Mouse (Mus musculus) layer of hippocampus, postnatal 14 days (tissue): ENCODE results near the gene Dmkn. TPM values are rescaled to one million over a fixed set of nuclear protein-coding genes. Genes with fewer than 3 reads are reported as not detected.
"Not testable (repeated sequence)": the region's sequence is repeated elsewhere in the genome, so short reads cannot be mapped to it uniquely, and the experiment has no call there.

Experiments
- DNase-seq, 2 experiments: peaks; one replicate each; pipeline ENCODE4 v3.0.0; 2021 to 2022; ENCODE audit warnings: low spot score in 2 of 2, mixed read lengths in 1 of 2
- total RNA-seq, 2 experiments: library from RNA; stranded (reverse); gene quantifications; 2 replicates each; pipeline ENCODE4 v1.2.3; 2021

Dmkn gene
- total RNA-seq, 2 experiments from 2014 or later: 1.3 to 2.2 TPM

DNA sequence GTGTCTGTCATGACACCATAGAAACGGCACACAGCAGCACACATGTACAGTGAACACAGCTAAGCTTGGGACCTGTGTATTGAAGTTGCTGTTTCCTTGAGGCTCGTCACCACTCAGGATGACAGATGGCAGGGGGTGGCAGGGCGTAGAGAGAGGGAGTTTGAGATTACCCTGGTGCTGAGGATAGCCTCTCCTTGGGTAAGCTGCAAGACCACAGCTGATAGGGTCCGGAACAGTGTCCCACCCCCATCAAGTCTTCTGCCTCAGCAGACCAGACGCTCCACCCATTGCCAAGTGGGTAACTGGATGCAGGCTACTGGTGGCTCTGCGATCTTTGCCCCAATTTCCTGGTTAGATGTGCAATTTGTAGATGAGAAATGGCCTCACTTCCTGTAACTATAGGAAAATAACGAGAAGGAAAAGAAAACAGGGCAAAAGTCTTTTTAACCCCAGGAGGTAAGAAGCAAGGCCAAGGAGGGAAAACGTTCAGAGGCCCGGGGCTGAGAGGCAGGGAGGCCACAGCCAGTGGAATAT lies 48.3 kb downstream of the Dmkn start:
- DNase-seq: no peak

DNA sequence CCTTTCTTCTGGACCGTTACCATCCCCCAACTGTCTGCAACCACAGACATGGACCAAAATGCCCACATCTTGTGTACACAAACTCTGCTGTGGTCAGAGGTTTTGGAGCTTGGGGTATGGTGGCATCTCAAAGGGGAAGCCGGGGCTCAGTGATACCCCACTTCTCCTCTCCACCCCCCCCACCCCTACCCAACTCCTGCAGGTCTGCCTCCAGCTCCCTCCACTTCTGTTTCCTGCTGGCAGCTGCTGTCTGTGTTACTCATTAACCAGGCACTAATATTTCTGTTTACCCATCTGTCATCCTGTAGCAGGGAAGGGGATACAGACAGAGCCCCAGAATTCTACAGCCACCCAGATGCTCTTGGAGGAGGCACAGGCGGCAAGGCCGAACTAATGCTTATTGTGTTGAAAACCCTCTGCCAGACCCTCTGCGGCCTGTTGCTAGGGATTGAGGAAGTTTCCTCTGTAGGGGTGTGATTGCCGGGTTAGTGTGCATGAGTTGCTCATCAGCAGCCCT lies 48.8 kb downstream of the Dmkn start:
- peak; percentile 12 to 20 for DNase-seq

DNA sequence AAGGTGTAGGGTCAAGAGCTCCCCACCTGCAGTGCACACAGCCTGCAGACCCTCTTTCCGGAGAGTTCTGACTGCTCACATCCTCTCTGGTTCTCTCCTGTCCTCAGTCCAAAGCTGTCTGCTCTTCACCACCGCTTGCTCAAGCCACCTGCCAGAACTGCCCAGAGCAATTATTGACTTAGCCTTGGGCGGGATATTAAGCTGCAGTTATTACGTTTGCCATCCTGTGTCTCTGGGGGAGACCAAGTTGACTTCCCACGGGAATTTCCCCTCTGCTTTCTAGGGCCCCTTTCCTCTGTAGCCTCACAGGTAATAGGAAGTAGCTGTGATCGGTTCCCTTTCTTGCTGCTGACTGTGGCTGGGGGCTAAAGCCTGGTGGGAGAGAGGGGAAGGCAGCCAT lies 56.6 kb downstream of the Dmkn start:
- no peak for DNase-seq

DNA sequence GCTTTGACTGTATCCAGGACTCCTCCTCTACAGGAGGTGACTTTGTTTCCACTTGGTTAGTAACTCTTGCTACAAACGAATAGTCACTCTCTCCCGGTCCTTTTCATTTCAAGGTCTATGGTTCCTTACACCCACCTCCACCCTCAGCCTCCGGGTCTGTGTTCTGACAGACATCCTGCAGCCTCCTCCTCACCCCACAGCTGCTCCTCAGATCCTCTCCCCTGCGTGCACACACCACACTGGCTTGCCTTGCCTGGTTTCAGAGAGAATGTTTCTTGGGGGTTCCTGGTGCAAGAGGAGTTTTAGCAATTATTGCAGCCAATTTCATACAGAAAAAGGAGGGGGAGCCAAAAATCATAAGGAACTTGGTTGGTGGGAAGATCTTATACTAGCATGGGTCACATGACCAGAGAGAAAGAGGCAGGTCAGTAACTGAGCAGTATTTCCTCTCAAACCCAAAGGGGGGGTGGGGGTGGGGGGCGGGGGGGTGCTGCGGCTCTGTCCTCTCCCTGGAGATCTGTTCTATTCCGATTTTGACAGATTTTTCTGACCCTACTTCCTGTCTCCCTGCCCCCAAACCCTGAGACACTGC lies 57.4 kb downstream of the Dmkn start:
- no peak for DNase-seq

DNA sequence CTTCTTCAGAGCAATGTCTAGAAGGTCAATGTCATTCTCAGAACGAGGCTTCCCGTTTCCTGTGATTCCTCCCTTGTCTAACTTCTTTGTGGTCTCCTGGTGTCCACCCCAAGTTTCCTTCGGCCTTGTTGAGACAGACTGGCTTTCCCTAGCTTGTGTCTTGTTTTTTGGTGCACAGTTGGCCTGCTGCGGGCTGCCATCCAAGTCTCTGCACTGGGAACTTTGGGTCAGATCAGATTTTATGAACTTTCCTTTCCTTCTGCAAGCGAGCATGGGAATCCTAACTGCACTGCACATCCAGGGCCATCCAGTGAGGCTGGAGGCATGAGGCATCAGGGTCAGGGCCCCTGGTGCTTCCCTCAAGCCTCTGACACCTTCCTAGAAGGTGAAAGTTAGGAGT lies 58.0 kb downstream of the Dmkn start:
- no peak for DNase-seq

DNA sequence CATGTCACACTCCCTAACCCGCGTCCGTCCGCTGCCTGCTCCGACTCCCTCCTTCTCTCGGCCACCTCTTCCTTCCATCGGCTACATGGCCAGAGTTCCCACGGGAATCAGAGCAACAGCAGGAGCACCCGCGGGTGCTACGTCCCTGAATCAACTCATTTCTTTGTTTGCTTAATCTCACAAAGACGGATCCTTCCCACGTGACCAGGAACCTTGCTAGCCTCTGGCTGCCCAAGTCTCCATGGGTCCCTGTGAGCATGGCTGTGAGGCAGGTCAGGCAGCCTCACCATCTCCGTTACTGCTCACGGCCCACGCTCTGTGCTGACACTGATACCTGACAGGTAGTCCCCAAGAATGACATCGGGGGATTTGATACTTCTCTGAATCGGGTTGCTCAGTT lies 60.1 kb downstream of the Dmkn start, which contains the start of gene Ffar2:
Ffar2 (minus strand) TSS at position 101 of the 400 bp plus-strand sequence.
- no peak for DNase-seq

DNA sequence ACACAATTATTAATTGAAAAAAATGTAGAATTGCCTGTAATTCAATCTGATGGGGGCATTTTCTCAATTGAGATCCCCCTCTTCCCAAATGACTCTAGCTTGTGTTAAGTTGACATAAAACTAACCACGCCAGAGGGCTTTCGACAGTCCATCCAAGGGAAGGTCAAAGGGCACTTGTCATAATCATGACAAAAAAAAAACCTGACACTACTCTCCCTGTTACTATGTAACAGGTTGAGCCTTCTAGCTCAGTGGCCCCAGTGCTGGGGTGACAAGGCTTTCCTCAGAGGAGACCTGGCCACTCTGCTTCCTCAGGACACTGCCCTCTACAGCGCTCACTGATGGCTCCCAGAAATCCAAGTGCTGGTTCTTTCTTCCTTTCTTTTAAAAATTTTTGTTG lies 60.8 kb downstream of the Dmkn start:
- DNase-seq: no peak

DNA sequence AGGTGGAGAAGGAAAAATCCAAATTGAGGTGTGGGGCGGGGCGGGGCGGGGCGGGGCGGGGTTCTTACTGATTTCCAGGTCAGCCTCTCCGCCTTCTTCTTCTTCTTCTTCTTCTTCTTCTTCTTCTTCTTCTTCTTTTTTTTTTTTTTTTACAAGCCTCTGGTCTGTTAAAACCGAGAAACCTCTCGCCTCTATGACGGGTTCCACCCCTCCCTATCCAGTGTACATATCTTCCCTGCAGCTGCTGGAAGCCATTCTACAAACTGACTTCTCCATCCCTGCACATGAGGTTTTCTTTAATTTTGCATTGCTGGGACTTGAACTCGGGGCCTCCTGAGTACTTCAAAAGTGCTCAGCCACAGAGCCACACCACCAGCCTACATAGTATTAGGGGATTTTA lies 63.1 kb downstream of the Dmkn start:
- no peak for DNase-seq

DNA sequence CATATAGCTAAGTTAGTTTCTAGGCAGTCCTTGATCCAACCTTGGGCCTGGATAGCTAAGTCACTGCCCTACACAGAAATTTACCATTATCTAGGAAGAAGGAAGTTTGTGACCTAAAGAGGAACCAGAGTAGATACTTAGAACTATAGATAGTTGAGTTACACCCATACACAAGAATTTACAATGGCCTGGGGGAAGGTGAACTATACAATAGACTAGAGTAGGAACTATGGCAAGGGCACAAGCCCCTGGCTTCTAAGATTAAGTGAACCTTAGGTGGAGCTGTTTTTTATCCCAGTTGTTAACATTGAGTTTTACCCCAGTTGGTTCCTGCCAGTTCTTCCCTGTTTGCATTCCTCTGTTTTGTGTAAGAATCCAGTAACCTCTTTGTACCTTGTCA lies 65.3 kb downstream of the Dmkn start:
- DNase-seq: not testable (repeated sequence)

DNA sequence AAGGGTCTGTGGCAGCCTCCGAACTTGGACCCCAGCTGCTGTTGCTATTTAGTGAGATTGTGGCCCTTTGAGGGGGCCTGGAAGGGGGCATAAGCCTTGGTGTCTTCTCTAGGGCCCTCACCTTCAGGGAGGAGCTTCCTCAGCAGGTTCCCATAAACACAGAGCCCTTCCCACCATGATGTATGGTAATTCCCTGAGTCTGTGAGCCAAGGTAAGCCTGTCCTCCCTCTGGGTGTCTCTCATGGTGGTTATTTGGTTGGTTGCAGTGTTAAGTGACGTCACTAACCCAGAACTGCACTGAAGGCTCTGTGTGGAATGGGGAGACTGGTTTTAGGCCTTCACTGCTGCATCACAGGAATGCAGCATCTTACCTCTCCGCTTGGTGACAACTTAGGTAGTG lies 65.9 kb downstream of the Dmkn start:
- no peak for DNase-seq

Other genes with a start within 250 kb of the Dmkn start
- gene Arhgap33, start 228.7 kb upstream of the Dmkn start, total RNA-seq: 100 to 1,000 TPM; 160 to 163 TPM
- 1 to 10 TPM; 6.2 to 6.6 TPM for gene Hspb6, start 211.6 kb upstream of the Dmkn start, total RNA-seq
- gene Proser3, start 211.5 kb upstream of the Dmkn start, total RNA-seq: 1 to 10 TPM; 4.9 to 5.9 TPM
- 10 to 100 TPM; 34.1 to 43.4 TPM for gene Lin37, start 203.9 kb upstream of the Dmkn start, total RNA-seq
- gene U2af1l4, start 200.5 kb upstream of the Dmkn start, total RNA-seq: 10 to 100 TPM; 57.4 to 62.5 TPM
- gene Gm49396, start 200.4 kb upstream of the Dmkn start, total RNA-seq: 1 to 10 TPM; 4.7 to 5.3 TPM
- 10 to 100 TPM; 77.0 to 84.1 TPM for gene Psenen, start 200.1 kb upstream of the Dmkn start, total RNA-seq
- 1 to 10 TPM; 2.1 to 3.7 TPM for gene Igflr1, start 198.3 kb upstream of the Dmkn start, total RNA-seq
- 10 to 100 TPM; 46.1 to 54.4 TPM for gene Kmt2b, start 175.0 kb upstream of the Dmkn start, total RNA-seq
- gene Zbtb32, start 164.8 kb upstream of the Dmkn start, total RNA-seq: not detected
- gene Upk1a, start 150.9 kb upstream of the Dmkn start, total RNA-seq: under 1 TPM in 1 of 2 experiments, not detected in 1; 0.52 TPM
- 100 to 1,000 TPM; 793 to 817 TPM for gene Cox6b1, start 137.6 kb upstream of the Dmkn start, total RNA-seq
- gene Etv2, start 127.9 kb upstream of the Dmkn start, total RNA-seq: not detected
- gene Rbm42, start 113.4 kb upstream of the Dmkn start, total RNA-seq: 10 to 100 TPM; 70.4 to 75.5 TPM
- gene Haus5, start 98.8 kb upstream of the Dmkn start, total RNA-seq: 1 to 10 TPM; 4.5 to 5.0 TPM
- not detected for gene Pmis2, start 92.2 kb upstream of the Dmkn start, total RNA-seq
- not detected for gene 2200002J24Rik, start 64.8 kb upstream of the Dmkn start, total RNA-seq
- gene Atp4a, start 51.5 kb upstream of the Dmkn start, total RNA-seq: 1 to 10 TPM in 1 of 2 experiments, under 1 TPM in 1; 0.79 to 1.4 TPM
- 100 to 1,000 TPM; 127 to 143 TPM for gene Tmem147, start 34.2 kb upstream of the Dmkn start, total RNA-seq
- not detected for gene Gapdhs, start 20.1 kb upstream of the Dmkn start, total RNA-seq
- gene Sbsn, start 12.3 kb upstream of the Dmkn start, total RNA-seq: 10 to 100 TPM in 1 of 2 experiments, 1 to 10 TPM in 1; 6.8 to 10.7 TPM
- gene Krtdap, start 24.1 kb downstream of the Dmkn start, total RNA-seq: not detected
- gene Ffar2, start 60.0 kb downstream of the Dmkn start, total RNA-seq: not detected
- under 1 TPM; 0.24 to 0.32 TPM for gene Ffar3, start 92.4 kb downstream of the Dmkn start, total RNA-seq
- gene Ffar1, start 97.8 kb downstream of the Dmkn start, total RNA-seq: not detected
- gene Cd22, start 116.6 kb downstream of the Dmkn start, total RNA-seq: not detected
- gene Mag, start 151.1 kb downstream of the Dmkn start, total RNA-seq: 100 to 1,000 TPM; 306 to 317 TPM
- gene Hamp2, start 160.9 kb downstream of the Dmkn start, total RNA-seq: not detected
- not detected for gene Hamp, start 180.3 kb downstream of the Dmkn start, total RNA-seq
- 100 to 1,000 TPM; 122 to 124 TPM for gene Usf2, start 193.0 kb downstream of the Dmkn start, total RNA-seq
- 10 to 100 TPM in 1 of 2 experiments, 1 to 10 TPM in 1; 9.0 to 11.4 TPM for gene Lsr, start 209.7 kb downstream of the Dmkn start, total RNA-seq
- gene Fam187b, start 210.0 kb downstream of the Dmkn start, total RNA-seq: under 1 TPM; 0.25 to 0.43 TPM